Mouse (Mus musculus): ENCODE results near the gene Klf1. TPM values are rescaled to one million over a fixed set of nuclear protein-coding genes. Genes with fewer than 3 reads are reported as not detected.
A peak's percentile ranks its signal among the peaks of the same experiment; 100 is the strongest.

Klf1 gene
- polyA plus RNA-seq, 1 experiment from 2014 or later: 2.3 TPM

DNA sequence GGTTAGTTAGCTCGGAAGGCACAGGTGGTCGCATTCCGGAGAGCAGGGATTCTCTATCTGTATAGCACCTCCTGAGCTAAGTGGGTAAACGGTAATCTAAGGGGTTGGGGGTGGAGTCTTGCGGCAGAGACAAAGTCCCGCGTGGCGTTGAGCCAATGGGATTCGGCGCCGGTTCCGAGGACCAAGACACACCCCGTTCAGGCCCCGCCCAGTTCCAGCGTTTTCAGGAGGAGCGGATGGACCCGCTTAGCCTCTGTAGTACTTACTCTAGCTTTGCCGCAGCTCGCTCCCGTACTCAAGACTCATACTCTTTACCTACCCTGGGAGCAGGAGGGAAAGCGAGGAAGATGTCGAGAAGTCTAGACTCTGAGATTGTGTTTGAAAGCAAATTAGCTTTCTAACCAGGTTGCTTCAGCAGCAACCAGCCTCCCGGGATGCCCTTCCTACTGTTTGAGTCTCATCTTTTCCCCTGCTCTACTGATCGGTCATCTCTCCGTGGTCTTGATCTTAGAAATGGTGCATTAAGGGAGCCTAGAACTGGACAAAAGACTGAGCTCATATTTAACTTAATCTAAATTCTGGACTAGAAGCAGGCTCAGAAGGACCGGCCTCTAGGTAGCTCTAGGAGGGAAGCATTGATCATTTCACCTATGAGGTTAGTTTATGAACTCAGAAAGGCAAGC is 42.9 kb downstream of the Klf1 start:
- 0 out of 2 replicates have a peak, but pooled peaks have one; percentile 56 for ATAC-seq (ENCODE audit: insufficient number of reproducible peaks, insufficient read depth, low FRiP score, low read depth)
- Histone ChIP-seq H3K27ac (ENCODE audit: low read length) (no peak overlapping the region), H3K4me1 (ENCODE audit: control insufficient read depth, insufficient read depth, low read length) (0 out of 2 replicates have a peak, but pooled peaks cover 6% of the 10 kb centered on the region), H3K9ac (replicated peaks; ENCODE audit: low read depth, low read length) (no peak overlapping the region), H3K4me3 (ENCODE audit: low read depth, low read length) (no peak overlapping the region), H3K9me3 (ENCODE audit: control insufficient read depth, low read depth, low read length) (no peaks in the 10 kb centered on the region), H3K27me3 (ENCODE audit: control insufficient read depth, insufficient read depth, low read length) (peaks cover 30% of the 10 kb centered on the region), H3K4me2 (replicated peaks; ENCODE audit: low read depth, low read length) (peak overlapping the region; percentile 13; the same call in 1 of the 2 replicates), H3K36me3 (ENCODE audit: control insufficient read depth, insufficient read depth, low read length) (no peaks in the 10 kb centered on the region)
- 5% methylated on average over 26 of the region's 26 CpGs for WGBS

DNA sequence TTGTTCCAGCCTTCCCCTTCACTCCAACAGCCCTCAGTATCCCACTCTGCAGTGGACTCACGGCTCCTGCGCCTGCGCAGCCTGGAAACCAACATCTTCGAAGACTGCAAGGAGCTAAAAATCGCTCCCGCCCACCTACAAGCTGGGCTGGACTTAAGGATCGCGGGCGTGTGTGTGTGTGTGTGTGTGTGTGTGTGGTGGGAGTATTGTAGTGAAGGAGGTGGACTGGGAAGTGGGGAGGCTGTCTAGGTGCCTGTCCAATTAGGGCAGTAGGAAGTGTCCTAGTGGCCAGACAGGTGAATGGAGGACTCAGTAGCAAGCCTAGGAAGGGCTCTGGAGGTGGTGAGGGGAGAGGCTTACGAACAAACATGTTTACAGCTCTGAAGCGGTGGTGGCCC is 43.5 kb downstream of the Klf1 start:
- H3K4me1 ChIP-seq (ENCODE audit: control insufficient read depth, insufficient read depth, low read length): 0 out of 2 replicates have a peak, but pooled peaks cover 6% of the 10 kb centered on the region
- 9% methylated on average over 11 of the region's 11 CpGs for WGBS
- no peak overlapping the region for H3K9ac ChIP-seq (replicated peaks; ENCODE audit: low read depth, low read length)
- no peaks in the 10 kb centered on the region for H3K9me3 ChIP-seq (ENCODE audit: control insufficient read depth, low read depth, low read length)
- peaks cover 30% of the 10 kb centered on the region for H3K27me3 ChIP-seq (ENCODE audit: control insufficient read depth, insufficient read depth, low read length)
- no peak overlapping the region for H3K27ac ChIP-seq (ENCODE audit: low read length)
- H3K36me3 ChIP-seq (ENCODE audit: control insufficient read depth, insufficient read depth, low read length): no peaks in the 10 kb centered on the region
- no peak overlapping the region for H3K4me3 ChIP-seq (ENCODE audit: low read depth, low read length)
- ATAC-seq (ENCODE audit: insufficient number of reproducible peaks, insufficient read depth, low FRiP score, low read depth): no peak
- H3K4me2 ChIP-seq (replicated peaks; ENCODE audit: low read depth, low read length): peak overlapping the region; percentile 64; the same call in 1 of the 2 replicates

- peak overlapping the region; percentile 34 for H3K4me3 ChIP-seq (ENCODE audit: low read depth, low read length)
- WGBS: under 1% methylated on average over 34 of the region's 67 CpGs
- no peaks in the 10 kb centered on the region for H3K9me3 ChIP-seq (ENCODE audit: control insufficient read depth, low read depth, low read length)
- H3K4me1 ChIP-seq (ENCODE audit: control insufficient read depth, insufficient read depth, low read length): 0 out of 2 replicates have a peak, but pooled peaks cover 6% of the 10 kb centered on the region
- ATAC-seq (ENCODE audit: insufficient number of reproducible peaks, insufficient read depth, low FRiP score, low read depth): 0 out of 2 replicates have a peak, but pooled peaks have one; percentile 51
- H3K27me3 ChIP-seq (ENCODE audit: control insufficient read depth, insufficient read depth, low read length): peaks cover 30% of the 10 kb centered on the region
- peak overlapping the region; percentile 64 for H3K4me2 ChIP-seq (replicated peaks; ENCODE audit: low read depth, low read length)
- no peaks in the 10 kb centered on the region for H3K36me3 ChIP-seq (ENCODE audit: control insufficient read depth, insufficient read depth, low read length)
- H3K27ac ChIP-seq (ENCODE audit: low read length): no peak overlapping the region
- no peak overlapping the region for H3K9ac ChIP-seq (replicated peaks; ENCODE audit: low read depth, low read length)
Observed at GRCm38 (mm10) chr8:84945633-84946527, 44.2 kb downstream of the Klf1 start.

GRCm38 (mm10) chr8:84946528-84947240 is 45.0 kb downstream of the Klf1 start, which contains the start of gene Rtbdn:
Gene Rtbdn (plus strand): TSS chr8:84946991.
- WGBS: 14% methylated on average over 17 of the region's 17 CpGs
- H3K4me3 ChIP-seq (ENCODE audit: low read depth, low read length): peak within 1 kb of the TSS; percentile 34
- H3K36me3 ChIP-seq (ENCODE audit: control insufficient read depth, insufficient read depth, low read length): no peaks in the 10 kb centered on the region
- no peak for ATAC-seq (ENCODE audit: insufficient number of reproducible peaks, insufficient read depth, low FRiP score, low read depth)
- H3K27ac ChIP-seq (ENCODE audit: low read length): no peak within 1 kb of the TSS
- H3K4me1 ChIP-seq (ENCODE audit: control insufficient read depth, insufficient read depth, low read length): 0 out of 2 replicates have a peak, but pooled peaks cover 6% of the 10 kb centered on the region
- no peaks in the 10 kb centered on the region for H3K9me3 ChIP-seq (ENCODE audit: control insufficient read depth, low read depth, low read length)
- peak within 1 kb of the TSS; percentile 64 for H3K4me2 ChIP-seq (replicated peaks; ENCODE audit: low read depth, low read length)
- H3K9ac ChIP-seq (replicated peaks; ENCODE audit: low read depth, low read length): no peak within 1 kb of the TSS
- H3K27me3 ChIP-seq (ENCODE audit: control insufficient read depth, insufficient read depth, low read length): peaks cover 30% of the 10 kb centered on the region

GRCm38 (mm10) chr8:84947241-84947545 is 45.5 kb downstream of the Klf1 start:
- Histone ChIP-seq H3K9ac (replicated peaks; ENCODE audit: low read depth, low read length) (no peak overlapping the region), H3K36me3 (ENCODE audit: control insufficient read depth, insufficient read depth, low read length) (no peaks in the 10 kb centered on the region), H3K4me2 (replicated peaks; ENCODE audit: low read depth, low read length) (no peak overlapping the region), H3K4me3 (ENCODE audit: low read depth, low read length) (no peak overlapping the region), H3K27me3 (ENCODE audit: control insufficient read depth, insufficient read depth, low read length) (peaks cover 30% of the 10 kb centered on the region), H3K9me3 (ENCODE audit: control insufficient read depth, low read depth, low read length) (no peaks in the 10 kb centered on the region), H3K4me1 (ENCODE audit: control insufficient read depth, insufficient read depth, low read length) (0 out of 2 replicates have a peak, but pooled peaks cover 6% of the 10 kb centered on the region), H3K27ac (ENCODE audit: low read length) (no peak overlapping the region)
- 15% methylated on average over 9 of the region's 9 CpGs for WGBS
- 0 out of 2 replicates have a peak, but pooled peaks have one; percentile 48 for ATAC-seq (ENCODE audit: insufficient number of reproducible peaks, insufficient read depth, low FRiP score, low read depth)

DNA sequence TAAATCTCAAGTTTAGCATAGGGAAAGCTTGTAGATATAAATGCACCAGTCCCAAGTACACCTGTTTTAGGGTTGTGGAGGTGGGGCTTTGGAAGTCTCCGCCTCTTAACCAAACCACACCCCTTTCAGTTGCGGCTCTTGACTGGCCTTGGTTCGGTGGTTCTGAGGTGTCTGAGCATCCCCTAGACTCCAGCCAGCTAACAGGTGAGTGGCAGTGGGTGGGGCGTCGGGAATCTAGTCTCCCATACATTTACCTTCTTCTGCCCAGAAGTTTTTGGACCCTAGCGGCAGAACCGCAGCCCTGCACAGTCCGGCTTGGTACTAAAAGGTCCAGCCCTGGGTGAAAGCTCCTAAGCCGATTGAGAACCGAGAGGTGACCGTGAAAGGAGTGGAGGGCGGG is 48.0 kb downstream of the Klf1 start:
- Histone ChIP-seq H3K27me3 (ENCODE audit: control insufficient read depth, insufficient read depth, low read length) (peaks cover 24% of the 10 kb centered on the region), H3K36me3 (ENCODE audit: control insufficient read depth, insufficient read depth, low read length) (no peaks in the 10 kb centered on the region), H3K9ac (replicated peaks; ENCODE audit: low read depth, low read length) (no peak overlapping the region), H3K9me3 (ENCODE audit: control insufficient read depth, low read depth, low read length) (no peaks in the 10 kb centered on the region), H3K27ac (ENCODE audit: low read length) (no peak overlapping the region), H3K4me1 (ENCODE audit: control insufficient read depth, insufficient read depth, low read length) (0 out of 2 replicates have a peak, but pooled peaks cover 6% of the 10 kb centered on the region), H3K4me3 (ENCODE audit: low read depth, low read length) (no peak overlapping the region), H3K4me2 (replicated peaks; ENCODE audit: low read depth, low read length) (no peak overlapping the region)
- WGBS: 18% methylated on average over 12 of the region's 12 CpGs
- ATAC-seq (ENCODE audit: insufficient number of reproducible peaks, insufficient read depth, low FRiP score, low read depth): no peak

GRCm38 (mm10) chr8:84952612-84953255 is 51.0 kb downstream of the Klf1 start:
- peak; percentile 46; the same call in 1 of the 2 replicates for ATAC-seq (ENCODE audit: insufficient number of reproducible peaks, insufficient read depth, low FRiP score, low read depth)
- Histone ChIP-seq H3K4me2 (replicated peaks; ENCODE audit: low read depth, low read length) (no peak overlapping the region; the same call in 1 of the 2 replicates), H3K27ac (ENCODE audit: low read length) (no peak overlapping the region), H3K36me3 (ENCODE audit: control insufficient read depth, insufficient read depth, low read length) (peaks cover 3% of the 10 kb centered on the region; the same call in 1 of the 2 replicates), H3K9me3 (ENCODE audit: control insufficient read depth, low read depth, low read length) (no peaks in the 10 kb centered on the region), H3K27me3 (ENCODE audit: control insufficient read depth, insufficient read depth, low read length) (no peaks in the 10 kb centered on the region), H3K4me3 (ENCODE audit: low read depth, low read length) (no peak overlapping the region), H3K4me1 (ENCODE audit: control insufficient read depth, insufficient read depth, low read length) (no peaks in the 10 kb centered on the region), H3K9ac (replicated peaks; ENCODE audit: low read depth, low read length) (no peak overlapping the region)
- WGBS: 8% methylated on average over 18 of the region's 18 CpGs

All from stomach, embryonic 14.5 days (tissue).